Mouse (Mus musculus): ENCODE measurements around the gene Trit1. TPM values are rescaled to one million over a fixed set of nuclear protein-coding genes. Genes with fewer than 3 reads are reported as not detected.
A peak's percentile ranks its signal among the peaks of the same experiment; 100 is the strongest.

The Trit1 gene
- total RNA-seq, 2 experiments from 2014 or later = 17.9 to 21.8 TPM

DNA sequence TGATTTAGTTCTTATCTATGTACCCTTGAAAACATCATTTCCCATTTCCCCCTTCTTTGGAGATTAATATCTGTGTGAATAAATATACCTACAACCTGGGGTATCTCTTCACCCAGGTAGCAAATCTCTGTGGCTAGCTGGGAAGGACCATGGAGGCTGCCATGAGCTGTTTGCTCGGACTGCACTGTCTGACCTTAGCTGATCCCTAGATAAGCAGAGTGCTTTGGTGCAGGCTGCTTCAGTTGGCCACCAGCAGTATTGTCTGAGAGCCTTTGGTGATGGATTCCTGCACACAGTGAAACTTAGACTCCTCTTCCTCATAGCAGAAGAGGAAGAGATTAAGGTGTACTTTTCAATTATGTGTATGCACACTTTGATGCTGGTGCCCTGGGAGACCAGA is 41.6 kb downstream of the Trit1 start:
- no peak for DNase-seq (ENCODE audit: extremely low spot score in 1 of 2, low spot score in 2 of 2)
- TF ChIP-seq CTCF (IDR thresholded peaks at IDR 0.05) = no peak
- no peak overlapping the region for H3K27ac ChIP-seq
- no peak overlapping the region for H3K4me3 ChIP-seq
- intact Hi-C loops (cut with DNase I) = no loop called here

DNA sequence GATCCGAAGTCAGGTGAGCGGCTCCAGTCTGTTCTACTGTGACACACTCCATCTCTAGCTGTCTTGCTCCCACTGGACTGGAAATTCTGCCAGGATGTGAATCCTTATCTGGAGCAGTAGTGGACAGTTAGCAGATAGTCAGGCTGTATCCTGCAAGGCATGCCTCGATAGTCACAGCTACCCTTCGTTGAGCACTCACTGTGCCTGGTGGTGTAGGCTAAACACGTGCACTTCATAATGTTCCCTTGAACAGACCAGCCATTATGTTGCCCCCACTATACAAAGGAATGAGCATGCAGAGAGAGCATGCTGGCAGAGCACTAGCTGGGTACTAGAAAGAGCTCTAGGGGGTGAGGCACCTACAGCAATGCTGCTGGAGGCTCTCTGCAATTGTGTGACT is 45.3 kb downstream of the Trit1 start:
- no peak overlapping the region for H3K27ac ChIP-seq
- H3K4me3 ChIP-seq = no peak overlapping the region
- no peak for TF ChIP-seq CTCF (IDR thresholded peaks at IDR 0.05)
- intact Hi-C loops (cut with DNase I) = loop anchor here (5.0 kb wide), 1 partner anchor 169 kb away; no protein-coding TSS in a partner anchor
- DNase-seq (ENCODE audit: extremely low spot score in 1 of 2, low spot score in 2 of 2) = no peak

DNA sequence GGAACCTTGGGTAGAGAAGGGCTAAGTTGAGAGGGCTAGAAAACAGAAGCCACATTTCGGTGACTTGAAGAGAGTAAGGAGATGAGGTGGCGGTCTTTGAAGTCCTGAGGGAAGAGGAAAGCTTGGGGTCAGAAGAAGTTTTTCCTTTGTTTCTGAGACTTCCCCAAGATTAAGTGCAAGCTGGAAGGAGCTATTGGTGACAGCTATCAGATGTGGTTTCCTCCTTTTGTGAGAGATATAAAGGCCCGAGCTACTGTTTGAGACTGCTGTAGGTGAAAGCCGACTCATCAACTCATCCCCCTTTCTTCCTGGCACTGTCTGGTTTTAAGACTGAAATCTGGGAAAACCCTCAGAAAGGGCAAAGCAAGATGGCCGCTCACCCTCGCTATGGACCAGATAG is 52.2 kb downstream of the Trit1 start:
- no peak overlapping the region for H3K27ac ChIP-seq
- H3K4me3 ChIP-seq = no peak overlapping the region
- DNase-seq (ENCODE audit: extremely low spot score in 1 of 2, low spot score in 2 of 2) = no peak
- no peak for TF ChIP-seq CTCF (IDR thresholded peaks at IDR 0.05)
- intact Hi-C loops (cut with DNase I) = no loop called here

DNA sequence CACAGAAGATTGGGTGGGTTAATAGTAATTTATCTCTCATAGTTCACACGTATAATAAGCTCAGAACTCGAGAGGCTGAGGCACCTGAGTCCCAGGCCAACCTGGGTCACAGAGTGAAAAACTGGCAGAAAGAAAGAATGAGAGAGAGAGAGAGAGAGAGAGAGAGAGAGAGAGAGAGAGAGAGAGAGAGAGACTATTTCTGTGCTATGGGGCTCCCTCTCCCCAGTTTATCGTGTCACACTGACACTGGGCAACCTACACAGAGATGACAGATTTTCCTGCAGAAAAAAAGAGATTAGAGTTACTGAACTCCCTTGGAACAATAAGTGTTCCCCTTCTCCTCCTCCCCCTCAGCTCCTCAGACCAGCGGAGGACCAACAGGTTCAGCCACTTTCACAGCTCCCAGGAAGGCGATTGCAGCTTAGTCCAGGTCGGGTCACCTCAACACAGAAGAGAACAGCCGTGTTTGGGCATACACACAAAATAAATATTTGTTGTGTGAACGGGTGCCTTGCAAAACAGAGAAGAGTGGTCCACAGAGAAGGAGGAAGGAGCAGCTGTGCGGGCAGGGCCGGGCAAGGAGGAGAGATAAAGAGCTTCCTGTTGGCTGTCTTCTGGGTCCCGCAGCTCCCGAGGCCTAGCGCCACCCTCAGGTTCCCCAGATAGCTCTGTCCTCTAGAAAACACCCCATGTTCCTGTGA is 55.0 kb downstream of the Trit1 start:
- no peak overlapping the region for H3K4me3 ChIP-seq
- intact Hi-C loops (cut with DNase I) = no loop called here

DNA sequence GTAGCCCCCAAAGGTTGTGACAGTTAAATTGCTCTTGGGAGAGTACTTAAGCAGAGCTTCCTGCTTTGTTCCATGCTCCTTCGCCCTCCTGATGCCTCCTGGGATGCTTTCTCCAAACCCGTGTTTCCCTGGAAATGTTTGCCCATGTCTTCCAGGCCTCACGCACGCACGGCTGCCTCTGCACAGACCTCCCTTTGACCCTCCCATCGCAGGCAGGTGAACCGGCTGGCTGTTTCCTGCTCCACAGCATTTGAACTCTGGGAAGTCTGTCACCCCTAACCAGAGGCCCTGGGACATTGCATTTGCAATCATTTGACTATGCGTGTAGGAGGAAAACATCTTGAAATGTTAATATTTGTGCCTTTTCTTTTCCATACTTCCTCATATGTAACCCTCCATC is 60.5 kb downstream of the Trit1 start:
- no peak for DNase-seq (ENCODE audit: extremely low spot score in 1 of 2, low spot score in 2 of 2)
- intact Hi-C loops (cut with DNase I) = no loop called here
- TF ChIP-seq CTCF (IDR thresholded peaks at IDR 0.05) = no peak
- H3K4me3 ChIP-seq = no peak overlapping the region
- no peak overlapping the region for H3K27ac ChIP-seq

More for the DNA sequence above, 55.0 kb downstream of the Trit1 start:
- H3K27ac ChIP-seq = no peak overlapping the region
- peak; percentile 36 for TF ChIP-seq CTCF (IDR thresholded peaks at IDR 0.05)
- no peak for DNase-seq (ENCODE audit: extremely low spot score in 1 of 2, low spot score in 2 of 2)

DNA sequence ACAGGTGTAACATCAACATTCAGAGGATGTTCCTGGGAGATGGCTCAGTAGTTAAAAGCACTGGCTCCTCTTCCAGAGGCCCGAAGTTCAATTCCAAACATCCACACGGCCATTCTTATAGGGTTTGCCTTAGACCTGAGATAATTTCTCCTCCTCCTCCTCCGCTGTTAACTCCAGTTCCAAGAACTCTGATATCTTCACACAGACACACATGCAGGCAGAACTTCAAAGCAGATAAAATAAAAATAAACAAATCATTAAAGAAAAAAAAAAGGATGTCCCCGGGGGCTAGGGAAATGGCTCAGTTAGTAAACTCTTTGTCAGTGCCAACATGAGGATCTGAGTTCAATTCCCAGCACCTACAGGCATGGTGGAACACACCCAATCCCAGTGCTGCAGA is 61.8 kb downstream of the Trit1 start:
- no peak for DNase-seq (ENCODE audit: extremely low spot score in 1 of 2, low spot score in 2 of 2)

DNA sequence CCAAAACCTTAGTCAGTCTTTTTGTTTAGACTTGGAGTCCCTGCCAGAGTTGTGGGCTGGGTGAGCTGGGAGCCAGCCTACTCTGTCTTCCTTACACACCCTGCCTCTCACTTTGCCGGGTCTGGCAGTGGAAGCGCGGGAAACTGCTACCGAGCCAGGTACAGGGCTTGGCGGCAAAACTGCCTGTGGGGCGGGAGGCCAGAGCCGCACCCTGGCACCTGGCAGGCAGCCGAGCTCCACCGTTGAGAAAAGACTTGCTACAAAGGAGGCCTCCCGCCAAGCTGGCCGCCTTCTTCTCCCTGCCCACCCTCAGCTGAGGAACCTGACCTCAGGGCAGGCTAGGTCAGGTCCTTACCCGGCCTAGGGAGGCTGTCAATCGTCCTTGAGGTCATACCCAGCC is 64.4 kb downstream of the Trit1 start:
- no peak for TF ChIP-seq CTCF (IDR thresholded peaks at IDR 0.05)
- H3K27ac ChIP-seq = no peak overlapping the region
- intact Hi-C loops (cut with DNase I) = loop anchor here (5.0 kb wide), 1 partner anchor 273 kb away; no protein-coding TSS in a partner anchor
- H3K4me3 ChIP-seq = no peak overlapping the region
- peak in 1 of 2 experiments; percentile 54 for DNase-seq (ENCODE audit: extremely low spot score in 1 of 2, low spot score in 2 of 2)

More for the DNA sequence above, 61.8 kb downstream of the Trit1 start:
- TF ChIP-seq CTCF (IDR thresholded peaks at IDR 0.05) = no peak
- intact Hi-C loops (cut with DNase I) = no loop called here
- no peak overlapping the region for H3K4me3 ChIP-seq
- H3K27ac ChIP-seq = no peak overlapping the region

DNA sequence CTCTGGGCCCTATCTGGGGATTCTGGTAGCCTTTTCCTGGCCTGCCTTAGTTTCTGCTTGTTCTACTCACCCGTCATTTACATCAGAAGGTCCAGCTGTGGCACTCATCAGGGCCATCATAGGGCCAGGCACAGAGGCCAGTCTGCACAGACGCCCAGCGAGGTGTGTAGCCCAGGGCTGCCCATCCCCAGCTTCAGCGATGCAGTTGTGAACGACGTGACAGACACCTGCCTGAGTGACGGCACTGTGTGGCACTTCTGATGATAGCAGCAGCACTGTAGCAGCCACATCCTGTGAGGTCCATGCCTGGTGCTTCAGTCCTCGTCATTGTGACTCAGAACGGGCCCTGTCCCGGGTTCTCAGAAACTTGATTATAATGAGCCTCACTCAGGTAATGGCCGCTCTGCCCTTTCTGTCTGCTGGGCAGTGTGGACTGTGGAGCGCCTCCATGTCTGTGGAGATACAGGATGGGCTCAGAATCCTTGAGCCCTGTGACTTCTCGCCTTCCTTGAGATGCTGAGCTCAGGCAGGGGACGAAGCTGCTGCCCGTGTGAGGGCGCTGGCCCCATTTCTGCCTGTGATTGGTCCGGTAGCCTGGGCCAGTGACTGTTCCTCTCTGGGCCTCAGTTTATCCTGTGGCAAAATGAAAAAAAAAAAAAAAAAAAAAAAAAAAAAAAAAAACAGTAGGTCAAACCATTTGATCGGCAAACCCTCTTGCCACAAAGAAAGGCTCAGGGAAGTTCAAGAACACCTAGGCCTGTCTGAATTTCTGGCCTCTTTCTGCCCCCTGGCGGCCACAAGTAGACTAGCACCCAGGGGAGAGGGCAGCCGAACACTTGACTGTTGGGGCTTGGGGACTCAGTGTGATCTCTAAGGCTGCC is 66.1 kb downstream of the Trit1 start:
- H3K4me3 ChIP-seq = no peak overlapping the region
- peak; percentile 90 for TF ChIP-seq CTCF (IDR thresholded peaks at IDR 0.05)
- peak; percentile 63 to 71 for DNase-seq (ENCODE audit: extremely low spot score in 1 of 2, low spot score in 2 of 2)
- H3K27ac ChIP-seq = no peak overlapping the region
- intact Hi-C loops (cut with DNase I) = loop anchor here (1.0 to 5.0 kb wide), 3 partner anchors 87 to 275 kb away; partner anchors contain the start of gene Mycl

DNA sequence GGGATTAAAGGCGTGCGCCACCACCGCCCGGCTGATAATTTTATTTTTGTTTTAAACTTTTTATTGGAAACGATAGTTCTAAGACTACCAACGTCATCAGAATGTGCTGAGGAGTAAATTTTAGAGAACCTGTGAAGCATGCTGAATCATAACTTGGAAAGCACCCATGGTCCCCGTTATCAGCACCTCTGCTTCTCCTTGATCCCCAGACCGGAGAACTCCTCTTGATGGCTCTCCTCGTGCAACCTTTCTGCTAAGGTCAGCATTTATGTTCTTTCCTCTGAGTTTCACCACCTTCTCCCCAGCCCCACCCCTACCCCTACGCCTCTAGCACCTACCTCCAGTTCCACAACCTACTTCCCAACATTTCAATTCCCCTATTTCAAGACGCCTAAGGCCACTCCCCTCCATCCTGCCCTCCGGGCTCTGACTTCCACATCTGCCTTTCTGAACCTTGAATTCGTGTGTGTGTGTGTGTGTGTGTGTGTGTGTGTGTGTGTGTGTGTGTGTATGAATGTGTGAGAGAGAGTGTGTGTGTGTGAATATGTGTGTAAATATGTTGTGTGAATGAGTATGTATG is 67.0 kb downstream of the Trit1 start:
- Histone ChIP-seq H3K4me3 (no peak overlapping the region), H3K27ac (no peak overlapping the region)
- no peak for DNase-seq (ENCODE audit: extremely low spot score in 1 of 2, low spot score in 2 of 2)
- no peak for TF ChIP-seq CTCF (IDR thresholded peaks at IDR 0.05)
- intact Hi-C loops (cut with DNase I) = loop anchor here (1.0 to 5.0 kb wide), 3 partner anchors 88 to 276 kb away; partner anchors contain the start of gene Mycl

DNA sequence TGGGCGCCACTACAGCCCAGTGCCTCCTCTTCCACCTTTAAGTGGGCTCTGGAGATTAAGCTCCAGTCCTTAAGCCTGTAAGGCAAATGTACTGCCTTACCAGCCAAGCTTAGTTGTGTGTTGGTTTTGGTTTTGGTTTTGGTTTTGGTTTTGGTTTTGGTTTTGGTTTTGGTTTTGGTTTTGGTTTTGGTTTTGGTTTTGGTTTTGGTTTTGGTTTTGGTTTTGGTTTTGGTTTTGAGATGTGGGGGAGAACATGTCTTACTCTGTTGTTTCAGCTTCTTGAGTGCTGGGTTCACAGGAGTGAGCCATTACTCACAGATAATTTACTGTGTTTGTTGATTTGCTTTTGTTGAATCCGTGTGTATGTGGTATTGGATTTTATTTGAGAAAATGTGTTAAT is 68.9 kb downstream of the Trit1 start:
- H3K27ac ChIP-seq = no peak overlapping the region
- no peak for TF ChIP-seq CTCF (IDR thresholded peaks at IDR 0.05)
- DNase-seq (ENCODE audit: extremely low spot score in 1 of 2, low spot score in 2 of 2) = no peak
- H3K4me3 ChIP-seq = no peak overlapping the region
- intact Hi-C loops (cut with DNase I) = no loop called here

DNA sequence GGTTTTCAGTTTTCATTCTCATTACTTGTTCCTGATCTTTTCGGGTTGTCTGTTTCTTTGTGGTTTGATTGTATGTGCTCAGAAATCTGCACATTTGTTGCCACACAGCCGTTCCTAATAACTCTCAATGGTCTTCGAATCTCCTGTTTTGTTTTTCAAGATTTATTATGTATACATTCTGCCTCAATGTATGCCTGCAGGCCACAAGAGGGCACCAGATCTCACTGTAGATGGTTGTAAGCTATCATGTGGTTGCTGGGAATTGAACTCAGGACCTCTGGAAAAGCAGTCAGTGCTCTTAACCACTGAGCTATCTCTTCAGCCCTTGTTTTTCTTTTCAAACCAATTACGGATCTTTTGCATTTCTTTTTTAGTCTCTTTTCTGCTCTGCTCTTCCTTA is 70.0 kb downstream of the Trit1 start:
- Histone ChIP-seq H3K4me3 (no peak overlapping the region), H3K27ac (no peak overlapping the region)
- peak; percentile 13; the same call in 1 of the 2 replicates for TF ChIP-seq CTCF (IDR thresholded peaks at IDR 0.05)
- intact Hi-C loops (cut with DNase I) = no loop called here
- no peak for DNase-seq (ENCODE audit: extremely low spot score in 1 of 2, low spot score in 2 of 2)

DNA sequence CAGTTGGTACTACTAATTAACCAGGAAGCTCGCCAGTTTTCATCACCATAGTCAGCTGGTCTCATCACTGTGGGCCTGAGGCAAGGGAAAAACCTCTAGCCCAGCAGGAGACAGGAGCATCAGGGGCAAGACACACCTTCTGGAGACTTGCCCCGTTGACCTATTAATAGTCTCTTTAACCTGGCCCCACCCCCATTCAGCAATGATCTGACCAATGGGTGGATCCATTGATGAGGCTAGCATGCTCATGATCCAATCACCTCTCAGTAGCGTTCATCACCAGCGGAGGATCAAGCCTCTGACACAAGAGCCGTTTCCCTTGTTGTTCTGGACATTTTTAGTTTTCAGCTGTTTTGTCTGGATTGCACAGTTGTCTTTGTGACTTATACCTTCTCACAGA is 76.2 kb downstream of the Trit1 start:
- Histone ChIP-seq H3K4me3 (no peak overlapping the region), H3K27ac (no peak overlapping the region)
- DNase-seq (ENCODE audit: extremely low spot score in 1 of 2, low spot score in 2 of 2) = no peak
- intact Hi-C loops (cut with DNase I) = no loop called here
- TF ChIP-seq CTCF (IDR thresholded peaks at IDR 0.05) = no peak

Measured in left cerebral cortex, adult 2 months (tissue).